Comparison of ENCODE assay signal across 8 mouse cellular contexts in genomic region chr2:157134479-157134931, GRCm38 (mm10). TPM values are rescaled to one million over a fixed set of nuclear protein-coding genes. Genes with fewer than 3 reads are reported as not detected.
DNase-seq lines count a peak whose midpoint lies in the region; ATAC-seq and TF ChIP-seq lines count a peak whose summit lies in the region.

No protein-coding gene starts in this region.

- H3K27me3 ChIP-seq in hindbrain, embryonic 13.5 days: no peaks in the 10 kb centered on the region
- H3K27me3 ChIP-seq in lung, postnatal 0 days (replicated peaks; ENCODE audit: insufficient read depth, low read length): no peaks in the 10 kb centered on the region
- no peaks in the 10 kb centered on the region for H3K27me3 ChIP-seq in stomach, embryonic 15.5 days (replicated peaks)

- peak overlapping the region; percentile 95 for H3K4me2 ChIP-seq in hindbrain, embryonic 13.5 days
- peak overlapping the region; percentile 79 for H3K4me2 ChIP-seq in lung, postnatal 0 days (replicated peaks; ENCODE audit: low read depth, low read length)
- H3K4me2 ChIP-seq in stomach, embryonic 15.5 days: peak overlapping the region; percentile 88

- peak overlapping the region; percentile 77 for H3K9ac ChIP-seq in hindbrain, embryonic 13.5 days
- H3K9ac ChIP-seq in lung, postnatal 0 days (replicated peaks; ENCODE audit: low read depth): peak overlapping the region; percentile 71
- H3K9ac ChIP-seq in stomach, embryonic 15.5 days: peak overlapping the region; percentile 52

- peak overlapping the region; percentile 67 for H3K4me3 ChIP-seq in hindbrain, embryonic 13.5 days
- peak overlapping the region; percentile 67 for H3K4me3 ChIP-seq in lung, postnatal 0 days (ENCODE audit: low read depth, low read length)
- H3K4me3 ChIP-seq in stomach, embryonic 15.5 days (replicated peaks): peak overlapping the region; percentile 76

- H3K9me3 ChIP-seq in hindbrain, embryonic 13.5 days: 0 out of 2 replicates have a peak, but pooled peaks cover 3% of the 10 kb centered on the region
- H3K9me3 ChIP-seq in lung, postnatal 0 days (ENCODE audit: low read length): no peaks in the 10 kb centered on the region
- no peaks in the 10 kb centered on the region for H3K9me3 ChIP-seq in stomach, embryonic 15.5 days

- peak; percentile 45; the same call in 1 of the 2 replicates for ATAC-seq in frontal cortex, adult (ENCODE audit: low TSS enrichment)
- peak; percentile 4 for ATAC-seq in CD4-positive, CD25-positive, alpha-beta regulatory T cell, adult 4 months
- peak; percentile 47 for ATAC-seq in erythroblast, adult 5-6 weeks (replicated peaks; ENCODE audit: low FRiP score, poor library complexity, severe bottlenecking)
- peak; percentile 79 for ATAC-seq in hindbrain, embryonic 13.5 days (ENCODE audit: low FRiP score)
- ATAC-seq in lung, postnatal 0 days: peak; percentile 30
- ATAC-seq in stomach, embryonic 15.5 days (ENCODE audit: insufficient read depth, low FRiP score, low read depth): peak; percentile 33

- TF ChIP-seq CTCF in lung, postnatal 0 days (IDR thresholded peaks at IDR 0.05): no peak

- no peak for DNase-seq in frontal cortex, adult 2 months (ENCODE audit: extremely low spot score in 1 of 2, low spot score in 1 of 2)
- no peak for DNase-seq in lung, postnatal 0 days (ENCODE audit: low spot score)
- DNase-seq in left cerebral cortex, adult 9 months (ENCODE audit: low spot score in 2 of 2): no peak

- no peaks in the 10 kb centered on the region for H3K36me3 ChIP-seq in hindbrain, embryonic 13.5 days
- no peaks in the 10 kb centered on the region for H3K36me3 ChIP-seq in lung, postnatal 0 days (ENCODE audit: insufficient read depth, low read length)
- H3K36me3 ChIP-seq in stomach, embryonic 15.5 days: no peaks in the 10 kb centered on the region

- peak overlapping the region; percentile 48; the same call in 1 of the 2 replicates for H3K27ac ChIP-seq in hindbrain, embryonic 13.5 days
- H3K27ac ChIP-seq in lung, postnatal 0 days (ENCODE audit: low read length): peak overlapping the region; percentile 91
- peak overlapping the region; percentile 80 for H3K27ac ChIP-seq in stomach, embryonic 15.5 days

- WGBS in hindbrain, embryonic 13.5 days: under 1% methylated on average over 25 of the region's 25 CpGs
- 1% methylated on average over 25 of the region's 25 CpGs for WGBS in lung, postnatal 0 days
- under 1% methylated on average over 25 of the region's 25 CpGs for WGBS in stomach, embryonic 15.5 days

- no peak for TF ChIP-seq EP300 in lung, postnatal 0 days (IDR thresholded peaks at IDR 0.05)

- peaks cover 11% of the 10 kb centered on the region for H3K4me1 ChIP-seq in hindbrain, embryonic 13.5 days (replicated peaks)
- no peaks in the 10 kb centered on the region; the same call in 1 of the 2 replicates for H3K4me1 ChIP-seq in lung, postnatal 0 days (ENCODE audit: insufficient read depth, low read depth, low read length)
- H3K4me1 ChIP-seq in stomach, embryonic 15.5 days: peaks cover 7% of the 10 kb centered on the region

RNA-seq across cellular contexts. Expression of gene Samhd1, which starts 0.6 kb away (rescaled TPM):
- 20.8 and 23.0 TPM in 2 replicates for polyA plus RNA-seq in frontal cortex, adult 2 months (2012; rRNA removed)
- 100 to 1,000 TPM; 611 to 673 TPM for polyA plus RNA-seq in CD4-positive, CD25-positive, alpha-beta regulatory T cell, adult 4 months (2017; shearing (Covaris generic))
- total RNA-seq in erythroblast, adult 5-6 weeks (2015; ENCODE audit: low replicate concordance): 69.9 and 105 TPM in 2 replicates
- total RNA-seq in erythroblast, adult 5-6 weeks (2017; ENCODE audit: low replicate concordance): 81.6 and 89.4 TPM in 2 replicates
- polyA plus RNA-seq in hindbrain, embryonic 13.5 days (2015; fragmentation: Nextera tagmentation; extraction: Ambion mirVana): 11.6 and 11.9 TPM in 2 replicates
- 103 and 110 TPM in 2 replicates for polyA plus RNA-seq in lung, postnatal 0 days (2015; fragmentation: Nextera tagmentation; extraction: Ambion mirVana)
- 27.1 and 28.9 TPM in 2 replicates for polyA plus RNA-seq in stomach, embryonic 15.5 days (2015; fragmentation: Nextera tagmentation; extraction: Ambion mirVana)

RNA-seq across cellular contexts. Expression of gene Tldc2, which starts 47.6 kb away (rescaled TPM):
- polyA plus RNA-seq in frontal cortex, adult 2 months (2012; rRNA removed): 0.30 TPM in 1 of 2 replicates, not detected in the other
- not detected for polyA plus RNA-seq in CD4-positive, CD25-positive, alpha-beta regulatory T cell, adult 4 months (2017; shearing (Covaris generic))
- total RNA-seq in erythroblast, adult 5-6 weeks (2015; ENCODE audit: low replicate concordance): not detected in 2 replicates
- total RNA-seq in erythroblast, adult 5-6 weeks (2017; ENCODE audit: low replicate concordance): not detected in 2 replicates
- not detected in 2 replicates for polyA plus RNA-seq in hindbrain, embryonic 13.5 days (2015; fragmentation: Nextera tagmentation; extraction: Ambion mirVana)
- not detected in 2 replicates for polyA plus RNA-seq in lung, postnatal 0 days (2015; fragmentation: Nextera tagmentation; extraction: Ambion mirVana)
- polyA plus RNA-seq in stomach, embryonic 15.5 days (2015; fragmentation: Nextera tagmentation; extraction: Ambion mirVana): not detected in 2 replicates

RNA-seq across cellular contexts. Expression of gene Soga1, which starts 55.5 kb away (rescaled TPM):
- 8.5 and 10.5 TPM in 2 replicates for polyA plus RNA-seq in frontal cortex, adult 2 months (2012; rRNA removed)
- polyA plus RNA-seq in CD4-positive, CD25-positive, alpha-beta regulatory T cell, adult 4 months (2017; shearing (Covaris generic)): under 1 TPM in 1 of 2 experiments, not detected in 1; 0.16 TPM
- 0.21 and 1.3 TPM in 2 replicates for total RNA-seq in erythroblast, adult 5-6 weeks (2015; ENCODE audit: low replicate concordance)
- 0.56 and 1.1 TPM in 2 replicates for total RNA-seq in erythroblast, adult 5-6 weeks (2017; ENCODE audit: low replicate concordance)
- 6.2 and 6.4 TPM in 2 replicates for polyA plus RNA-seq in hindbrain, embryonic 13.5 days (2015; fragmentation: Nextera tagmentation; extraction: Ambion mirVana)
- 2.5 and 3.1 TPM in 2 replicates for polyA plus RNA-seq in lung, postnatal 0 days (2015; fragmentation: Nextera tagmentation; extraction: Ambion mirVana)
- 3.6 and 4.2 TPM in 2 replicates for polyA plus RNA-seq in stomach, embryonic 15.5 days (2015; fragmentation: Nextera tagmentation; extraction: Ambion mirVana)

Comparison
In these comparisons a context has a peak if more than half of its experiments do, and no peak if none do; other contexts are left out.
1. ATAC-seq: peak in every context shown above with its lines; median percentile 79 in hindbrain, embryonic 13.5 days; 47 in erythroblast, adult 5-6 weeks; 45 in frontal cortex, adult; 33 in stomach, embryonic 15.5 days; 30 in lung, postnatal 0 days; 4 in CD4-positive, CD25-positive, alpha-beta regulatory T cell, adult 4 months.